Comparison of ENCODE assay signal across 28 mouse cellular contexts in the genomic region with DNA sequence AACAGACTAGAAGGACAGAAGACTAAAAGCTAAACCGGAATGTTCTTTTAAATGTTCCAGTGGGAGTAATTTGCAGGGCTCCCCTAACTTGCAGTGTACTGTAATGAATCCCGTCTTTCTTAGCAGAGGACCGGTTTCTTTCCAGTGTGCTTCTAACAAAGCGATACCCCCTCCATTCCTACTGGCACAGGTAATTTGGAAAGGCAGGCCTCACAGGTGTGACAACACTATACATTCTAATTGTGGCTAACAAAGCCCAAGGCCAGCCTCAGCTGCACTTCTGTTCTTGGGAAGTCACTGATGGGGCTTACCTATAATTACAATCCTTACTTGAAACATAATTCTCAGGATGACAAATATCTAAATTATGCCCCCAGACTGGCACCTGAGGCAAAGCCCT.
"Had no signal": no experiment of that assay in that cellular context is flagged by ENCODE, and none has a peak within 500 bp of the region (broad histone marks: within the 10 kb centered on the region; RNA-seq: fewer than 3 reads in every experiment).

No protein-coding gene starts in this region.

- H3K36me3 ChIP-seq: embryonic facial prominence, embryonic 12.5 days; embryonic facial prominence, embryonic 13.5 days; embryonic facial prominence, embryonic 15.5 days; forebrain, embryonic 10.5 days; forebrain, embryonic 12.5 days; forebrain, embryonic 15.5 days; heart, embryonic 10.5 days had no signal

- H3K9me3 ChIP-seq: embryonic facial prominence, embryonic 12.5 days; embryonic facial prominence, embryonic 13.5 days; embryonic facial prominence, embryonic 15.5 days; forebrain, embryonic 10.5 days; forebrain, embryonic 12.5 days; forebrain, embryonic 13.5 days; forebrain, embryonic 15.5 days; heart, embryonic 10.5 days had no signal

- H3K27me3 ChIP-seq: embryonic facial prominence, embryonic 12.5 days; embryonic facial prominence, embryonic 13.5 days; embryonic facial prominence, embryonic 15.5 days; forebrain, embryonic 13.5 days; forebrain, embryonic 15.5 days had no signal

- H3K9ac ChIP-seq: embryonic facial prominence, embryonic 12.5 days; embryonic facial prominence, embryonic 13.5 days; embryonic facial prominence, embryonic 15.5 days; forebrain, embryonic 12.5 days; forebrain, embryonic 13.5 days; forebrain, embryonic 15.5 days; forebrain, postnatal 0 days had no signal

- H3K4me2 ChIP-seq: embryonic facial prominence, embryonic 12.5 days; embryonic facial prominence, embryonic 13.5 days; embryonic facial prominence, embryonic 15.5 days; forebrain, embryonic 15.5 days; heart, embryonic 11.5 days had no signal

- H3K27ac ChIP-seq: embryonic facial prominence, embryonic 12.5 days; embryonic facial prominence, embryonic 13.5 days; embryonic facial prominence, embryonic 15.5 days; forebrain, embryonic 12.5 days; forebrain, embryonic 13.5 days; forebrain, embryonic 15.5 days; gastrocnemius, adult 2 months; heart, embryonic 10.5 days had no signal

- ATAC-seq: forebrain, embryonic 13.5 days; forebrain, embryonic 14.5 days; forebrain, embryonic 16.5 days; forebrain, postnatal 0 days had no signal

- H3K4me3 ChIP-seq: embryonic facial prominence, embryonic 12.5 days; embryonic facial prominence, embryonic 13.5 days; embryonic facial prominence, embryonic 15.5 days; erythroblast, embryonic 14.5 days; forebrain, embryonic 10.5 days; forebrain, embryonic 12.5 days; forebrain, embryonic 13.5 days; forebrain, embryonic 15.5 days; gastrocnemius, adult 2 months; heart, adult 2 months; heart, embryonic 10.5 days had no signal

- DNase-seq: cerebellum, adult 2 months; cerebellum, adult 8-10 months; cerebellum, adult 9-10 months; cerebellum, adult 9-11 months; cerebellum, postnatal 10 days; cerebellum, postnatal 14 days; cerebellum, postnatal 25 days; cerebellum, postnatal 36 days; embryo, embryonic 11 days; forebrain, postnatal 0 days; gastrocnemius, adult 2 months; gastrocnemius, postnatal 10 days; gastrocnemius, postnatal 14 days; gastrocnemius, postnatal 25 days; gastrocnemius, postnatal 36 days had no signal
